Mouse (Mus musculus): ENCODE measurements around the gene Zfp30. TPM values are rescaled to one million over a fixed set of nuclear protein-coding genes. Genes with fewer than 3 reads are reported as not detected.
A peak's percentile ranks its signal among the peaks of the same experiment; 100 is the strongest.

The Zfp30 gene
- polyA plus RNA-seq, 1 experiment, result 0.37 TPM

DNA sequence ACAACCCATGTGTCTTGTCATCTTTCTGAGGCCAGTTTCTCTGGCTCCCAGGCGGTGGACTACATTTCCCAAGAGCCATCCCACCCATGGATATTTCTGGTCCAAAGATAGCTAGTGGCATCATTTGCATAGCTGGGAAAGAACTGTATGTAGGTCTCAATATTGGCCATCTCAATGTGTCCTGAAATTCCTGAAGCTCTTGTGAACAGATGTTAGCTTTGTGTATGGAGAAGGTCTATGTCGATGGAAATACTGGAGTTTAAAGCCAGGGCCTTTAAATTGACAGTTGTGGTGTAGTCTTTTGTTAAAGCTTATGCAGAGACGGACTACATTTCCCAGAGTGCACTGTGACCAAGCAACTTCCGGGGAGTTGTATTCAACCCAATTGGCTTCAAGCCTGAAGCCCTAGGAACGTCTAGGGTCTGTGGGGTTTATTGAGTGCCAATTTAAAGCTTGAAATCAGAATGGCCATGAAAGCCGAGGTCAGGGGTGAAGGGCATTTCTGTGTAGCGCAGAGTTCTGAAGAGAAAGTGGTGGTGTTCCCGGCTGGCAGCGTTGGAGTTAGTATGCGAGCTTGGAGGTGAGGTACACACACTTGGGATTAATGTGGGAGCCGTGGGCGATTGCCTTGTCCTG lies 34.9 kb downstream of the Zfp30 start:
- Histone ChIP-seq H3K4me3 (replicated peaks) (peak overlapping the region; percentile 93), H3K9me3 (no peaks in the 10 kb centered on the region), H3K4me1 (peaks cover 45% of the 10 kb centered on the region), H3K36me3 (replicated peaks; ENCODE audit: low read length) (peaks cover 43% of the 10 kb centered on the region), H3K27me3 (replicated peaks) (no peaks in the 10 kb centered on the region)
- TF ChIP-seq GATA1 (IDR thresholded peaks at IDR 0.05; ENCODE audit: borderline replicate concordance, low read length) (no peak), FLI1 (IDR thresholded peaks at IDR 0.05; ENCODE audit: low read length) (no peak)

DNA sequence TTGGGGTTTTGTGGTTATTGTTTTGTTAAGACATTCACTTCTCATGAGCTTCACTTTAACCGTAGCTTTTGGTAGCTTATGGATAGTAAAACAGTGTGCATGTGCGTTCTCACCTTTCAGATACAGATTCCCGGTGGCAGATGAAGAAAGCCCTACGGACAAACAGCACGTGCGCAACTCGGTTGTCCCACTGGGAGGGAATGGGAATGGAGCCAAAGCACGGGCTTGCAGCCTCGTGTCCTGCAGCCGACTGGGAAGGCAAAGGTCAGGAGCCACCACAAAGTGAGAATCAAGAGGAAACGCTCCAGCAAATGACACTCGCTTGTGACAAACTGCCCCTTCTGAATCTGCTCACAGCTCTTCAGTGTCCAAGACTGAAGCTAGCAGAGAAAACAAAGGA lies 44.2 kb downstream of the Zfp30 start:
- H3K4me1 ChIP-seq, result no peaks in the 10 kb centered on the region
- H3K36me3 ChIP-seq (replicated peaks; ENCODE audit: low read length), result peaks cover 90% of the 10 kb centered on the region
- TF ChIP-seq FLI1 (IDR thresholded peaks at IDR 0.05; ENCODE audit: low read length) (no peak), GATA1 (IDR thresholded peaks at IDR 0.05; ENCODE audit: borderline replicate concordance, low read length) (no peak)
- H3K9me3 ChIP-seq, result peaks cover 39% of the 10 kb centered on the region
- H3K27me3 ChIP-seq (replicated peaks), result no peaks in the 10 kb centered on the region
- no peak overlapping the region for H3K4me3 ChIP-seq (replicated peaks)

DNA sequence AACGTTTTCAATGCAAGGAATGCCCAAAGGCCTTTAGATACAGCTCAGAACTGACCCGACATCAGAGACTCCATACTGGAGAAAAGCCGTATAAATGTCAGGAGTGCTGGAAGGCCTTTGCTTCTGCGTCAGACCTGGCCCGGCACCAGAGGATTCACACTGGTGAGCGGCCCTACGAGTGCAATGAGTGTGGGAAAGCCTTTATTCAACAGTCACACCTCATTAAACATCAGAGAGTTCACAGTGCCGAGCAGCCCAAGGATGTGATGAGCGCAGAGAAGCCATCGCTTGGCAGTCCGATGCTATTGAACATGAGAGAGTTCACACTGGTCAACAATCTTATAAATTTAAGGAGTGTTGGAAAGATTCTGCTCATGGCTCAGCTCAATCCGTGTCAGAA lies 46.0 kb downstream of the Zfp30 start:
- peaks cover 89% of the 10 kb centered on the region for H3K36me3 ChIP-seq (replicated peaks; ENCODE audit: low read length)
- TF ChIP-seq GATA1 (IDR thresholded peaks at IDR 0.05; ENCODE audit: borderline replicate concordance, low read length) (no peak), FLI1 (IDR thresholded peaks at IDR 0.05; ENCODE audit: low read length) (no peak)
- H3K4me3 ChIP-seq (replicated peaks), result peak overlapping the region; percentile 10
- peaks cover 42% of the 10 kb centered on the region for H3K9me3 ChIP-seq
- no peaks in the 10 kb centered on the region for H3K4me1 ChIP-seq
- no peaks in the 10 kb centered on the region for H3K27me3 ChIP-seq (replicated peaks)

DNA sequence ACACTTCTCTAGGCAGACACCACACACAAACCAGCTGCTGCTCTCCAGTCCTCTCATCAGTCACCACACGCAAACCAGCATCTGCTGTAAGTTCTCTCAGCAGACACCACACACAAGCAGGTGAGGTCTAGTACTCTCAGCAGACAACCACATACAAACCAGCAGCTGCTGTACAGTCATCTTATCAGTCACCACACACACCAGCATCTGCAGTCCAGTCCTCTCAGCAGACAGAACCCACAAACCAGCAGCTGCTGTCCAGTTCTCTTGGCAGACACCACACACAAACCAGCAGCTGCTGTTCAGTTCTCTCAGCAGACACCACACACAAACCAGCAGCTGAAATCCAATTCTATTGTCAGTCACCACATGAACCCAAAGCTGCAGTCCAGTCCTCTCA lies 53.0 kb downstream of the Zfp30 start:
- H3K36me3 ChIP-seq (replicated peaks; ENCODE audit: low read length), result peaks cover 58% of the 10 kb centered on the region
- H3K4me3 ChIP-seq (replicated peaks), result no peak overlapping the region
- no peaks in the 10 kb centered on the region for H3K27me3 ChIP-seq (replicated peaks)
- no peaks in the 10 kb centered on the region for H3K4me1 ChIP-seq
- TF ChIP-seq FLI1 (IDR thresholded peaks at IDR 0.05; ENCODE audit: low read length), result no peak
- peaks cover 40% of the 10 kb centered on the region for H3K9me3 ChIP-seq

DNA sequence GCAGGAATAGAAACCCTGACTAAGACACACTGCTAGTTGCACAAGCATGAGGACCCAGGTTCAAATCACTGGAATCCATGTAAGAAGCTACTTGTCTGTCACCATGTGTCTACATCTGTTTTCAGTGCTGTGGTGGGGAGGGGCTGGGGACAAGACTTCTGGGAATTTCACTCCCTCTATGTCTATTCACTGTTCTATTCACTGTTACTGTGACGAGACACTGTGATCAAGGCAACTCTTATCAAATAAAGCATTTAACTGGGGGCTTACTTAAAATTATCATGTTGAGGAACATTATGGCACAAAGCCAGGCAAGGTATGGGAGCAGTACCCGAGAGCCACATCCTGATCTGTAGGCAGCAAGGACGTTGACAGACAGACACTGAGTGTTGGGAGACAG lies 55.5 kb downstream of the Zfp30 start:
- Histone ChIP-seq H3K27me3 (replicated peaks) (no peaks in the 10 kb centered on the region), H3K36me3 (replicated peaks; ENCODE audit: low read length) (peaks cover 53% of the 10 kb centered on the region), H3K4me3 (replicated peaks) (no peak overlapping the region), H3K9me3 (peaks cover 40% of the 10 kb centered on the region), H3K4me1 (no peaks in the 10 kb centered on the region)
- no peak for TF ChIP-seq FLI1 (IDR thresholded peaks at IDR 0.05; ENCODE audit: low read length)
- TF ChIP-seq GATA1 (IDR thresholded peaks at IDR 0.05; ENCODE audit: borderline replicate concordance, low read length), result no peak

DNA sequence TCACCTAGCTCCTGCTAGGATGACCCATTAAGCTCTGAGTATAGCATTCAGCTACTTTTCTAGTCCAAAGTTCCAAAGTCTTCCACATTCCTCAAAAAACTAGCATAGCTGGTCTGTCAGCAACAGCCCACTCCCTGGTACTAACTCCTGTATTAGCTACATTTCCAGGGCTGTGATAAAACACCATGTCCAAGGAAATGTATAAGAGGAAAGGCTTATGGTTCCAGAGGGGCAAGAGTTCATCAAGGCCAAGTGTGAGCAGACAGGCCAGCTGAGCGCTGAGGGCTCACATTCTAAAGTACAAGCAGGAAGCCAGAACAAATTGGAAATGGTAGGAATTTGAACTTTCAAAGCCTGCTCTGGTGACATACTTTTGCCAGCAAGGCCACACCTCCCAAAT lies 58.3 kb downstream of the Zfp30 start:
- Histone ChIP-seq H3K9me3 (peaks cover 29% of the 10 kb centered on the region), H3K36me3 (replicated peaks; ENCODE audit: low read length) (peaks cover 60% of the 10 kb centered on the region), H3K27me3 (replicated peaks) (no peaks in the 10 kb centered on the region), H3K4me3 (replicated peaks) (no peak overlapping the region), H3K4me1 (no peaks in the 10 kb centered on the region)
- TF ChIP-seq FLI1 (IDR thresholded peaks at IDR 0.05; ENCODE audit: low read length), result no peak
- TF ChIP-seq GATA1 (IDR thresholded peaks at IDR 0.05; ENCODE audit: borderline replicate concordance, low read length), result no peak

Other genes with a start within 250 kb of the Zfp30 start
- gene Catsperg2, start 57.0 kb upstream of the Zfp30 start, polyA plus RNA-seq (2012; ENCODE audit: insufficient read depth, low replicate concordance), result not detected in 2 replicates
- gene Zfp84, start 15.4 kb upstream of the Zfp30 start, polyA plus RNA-seq (2012; ENCODE audit: insufficient read depth, low replicate concordance), result 0.93 TPM in 1 of 2 replicates, not detected in the other
- 0.62 TPM in 1 of 2 replicates, not detected in the other for gene Zfp790, start 32.1 kb downstream of the Zfp30 start, polyA plus RNA-seq (2012; ENCODE audit: insufficient read depth, low replicate concordance)
- 0.64 TPM in 1 of 2 replicates, not detected in the other for gene Zfp940, start 69.7 kb downstream of the Zfp30 start, polyA plus RNA-seq (2012; ENCODE audit: insufficient read depth, low replicate concordance)
- not detected in 2 replicates for gene Zfp420, start 76.0 kb downstream of the Zfp30 start, polyA plus RNA-seq (2012; ENCODE audit: insufficient read depth, low replicate concordance)
- gene Zfp27, start 122.6 kb downstream of the Zfp30 start, polyA plus RNA-seq (2012; ENCODE audit: insufficient read depth, low replicate concordance), result 0.04 TPM in 1 of 2 replicates, not detected in the other
- not detected in 2 replicates for gene Zfp383, start 124.2 kb downstream of the Zfp30 start, polyA plus RNA-seq (2012; ENCODE audit: insufficient read depth, low replicate concordance)
- gene Zfp74, start 170.1 kb downstream of the Zfp30 start, polyA plus RNA-seq (2012; ENCODE audit: insufficient read depth, low replicate concordance), result 1.2 TPM in 1 of 2 replicates, not detected in the other
- 0.43 and 0.93 TPM in 2 replicates for gene Zfp568, start 200.0 kb downstream of the Zfp30 start, polyA plus RNA-seq (2012; ENCODE audit: insufficient read depth, low replicate concordance)